Mouse (Mus musculus) cerebellum, adult 11 months (tissue): ENCODE results near the gene Inf2.

Experiments used
- DNase-seq: peaks from one replicate; pipeline ENCODE4 v3.0.0; 2022

The Inf2 gene

GRCm38 (mm10) chr12:112596454-112596853 lies 7.9 kb downstream of the Inf2 start:
- no peak for DNase-seq

GRCm38 (mm10) chr12:112596891-112597500 lies 8.4 kb downstream of the Inf2 start:
- no peak for DNase-seq

DNA sequence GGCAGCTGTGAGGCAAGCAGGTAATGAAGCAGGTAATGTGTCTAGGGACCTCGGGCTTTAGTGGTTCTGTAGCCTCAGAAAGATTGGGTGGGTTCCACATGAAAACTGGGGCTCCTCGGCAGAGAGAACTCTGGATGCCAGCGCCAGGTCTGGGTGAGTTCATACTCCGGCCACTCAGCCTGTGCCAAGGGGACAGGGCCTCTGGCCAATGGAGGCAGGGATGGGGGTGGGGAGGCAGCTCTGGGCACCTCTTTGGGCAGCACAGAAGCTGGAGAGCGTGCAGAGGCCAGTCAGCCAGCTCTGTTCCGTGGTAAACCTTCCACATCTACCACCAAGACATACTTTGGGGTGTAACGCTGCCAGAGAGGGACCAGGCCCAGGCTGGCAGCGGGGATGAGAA lies 9.0 kb downstream of the Inf2 start:
- DNase-seq: no peak

DNA sequence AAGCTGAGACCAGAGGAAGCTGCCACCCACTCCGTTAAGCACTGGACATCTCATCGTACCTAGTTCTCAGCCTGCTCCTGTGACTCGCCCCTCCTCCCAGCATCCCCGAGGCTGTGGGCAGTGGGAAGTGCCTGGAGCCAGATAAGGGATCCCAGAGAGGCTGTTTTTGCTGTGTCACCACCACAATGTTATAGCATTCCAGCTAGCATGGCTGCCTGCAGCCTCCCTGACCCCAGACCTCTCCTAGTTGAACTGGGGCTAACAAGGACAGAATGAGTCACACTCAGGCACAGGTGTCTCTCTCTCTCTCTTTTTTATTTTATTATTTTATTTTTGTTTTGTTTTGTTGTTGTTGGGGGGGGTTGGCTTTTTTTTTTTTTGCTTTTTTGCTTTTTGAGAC lies 10.6 kb downstream of the Inf2 start:
- DNase-seq: no peak

DNA sequence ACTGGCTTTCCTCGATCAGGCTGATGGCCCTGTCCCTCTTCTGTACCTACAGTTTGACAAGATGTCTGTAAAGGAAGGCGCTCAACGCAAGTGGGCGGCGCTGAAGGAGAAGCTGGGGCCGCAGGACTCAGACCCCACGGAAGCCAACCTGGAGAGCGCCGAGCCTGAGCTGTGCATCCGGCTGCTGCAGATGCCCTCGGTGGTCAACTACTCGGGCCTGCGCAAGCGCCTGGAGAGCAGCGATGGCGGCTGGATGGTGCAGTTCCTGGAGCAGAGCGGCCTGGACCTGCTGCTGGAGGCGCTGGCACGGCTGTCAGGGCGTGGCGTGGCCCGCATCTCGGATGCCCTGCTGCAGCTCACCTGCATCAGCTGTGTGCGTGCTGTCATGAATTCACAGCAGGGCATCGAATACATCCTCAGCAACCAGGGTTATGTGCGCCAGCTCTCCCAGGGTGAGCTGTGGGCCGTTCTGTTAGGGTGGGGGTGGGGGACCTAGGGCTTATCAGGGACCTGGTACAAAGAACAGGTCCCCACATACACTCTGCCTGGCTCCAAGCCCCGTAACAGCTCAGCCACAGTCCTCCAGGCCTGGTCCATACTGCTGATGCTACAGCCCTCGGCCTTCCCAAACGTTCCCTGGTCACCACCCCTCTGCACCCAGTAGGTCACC lies 11.5 kb downstream of the Inf2 start:
- DNase-seq: no peak

DNA sequence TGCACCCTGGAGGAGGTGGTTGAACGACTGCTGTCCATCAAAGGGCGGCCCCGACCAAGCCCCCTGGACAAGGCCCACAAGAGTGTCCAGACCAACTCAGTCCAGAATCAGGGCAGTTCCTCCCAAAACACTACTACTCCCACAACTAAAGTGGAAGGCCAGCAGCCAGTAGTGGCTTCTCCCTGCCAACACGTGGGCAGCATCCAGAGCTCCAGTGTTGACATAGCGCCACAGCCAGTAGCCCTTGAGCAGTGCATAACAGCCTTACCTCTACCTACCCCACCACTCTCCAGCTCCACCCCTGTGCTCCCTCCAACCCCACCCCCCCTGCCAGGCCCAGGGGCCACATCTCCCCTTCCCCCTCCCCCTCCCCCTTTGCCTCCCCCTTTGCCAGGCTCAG lies 15.4 kb downstream of the Inf2 start:
- no peak for DNase-seq

- DNase-seq: no peak
Measured at GRCm38 (mm10) chr12:112604709-112605649, 16.4 kb downstream of the Inf2 start.

GRCm38 (mm10) chr12:112605766-112606165 lies 17.2 kb downstream of the Inf2 start:
- peak; percentile 72 for DNase-seq

DNA sequence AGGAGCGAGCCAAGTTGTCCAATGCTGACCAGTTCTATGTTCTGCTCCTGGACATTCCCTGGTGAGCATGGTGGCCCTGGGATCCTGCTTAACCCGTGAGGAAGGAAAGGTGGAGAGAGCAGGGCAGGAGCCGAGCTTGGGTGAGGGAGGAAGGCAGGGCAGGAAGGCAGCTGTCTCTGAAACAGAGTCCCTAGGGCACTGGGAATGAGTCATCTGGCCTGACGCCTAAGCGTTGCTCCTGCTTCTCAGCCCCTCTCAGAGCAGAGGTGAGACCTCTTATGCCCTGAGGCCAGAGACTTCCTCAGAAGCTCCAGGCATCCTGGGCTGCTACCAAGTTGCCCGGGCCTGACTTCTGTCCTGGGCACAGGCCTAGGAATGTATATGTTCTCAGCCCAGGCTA lies 18.4 kb downstream of the Inf2 start:
- no peak for DNase-seq

GRCm38 (mm10) chr12:112609031-112609430 lies 20.4 kb downstream of the Inf2 start:
- no peak for DNase-seq

- no peak for DNase-seq
Measured at GRCm38 (mm10) chr12:112616668-112617067, 28.1 kb downstream of the Inf2 start.

DNA sequence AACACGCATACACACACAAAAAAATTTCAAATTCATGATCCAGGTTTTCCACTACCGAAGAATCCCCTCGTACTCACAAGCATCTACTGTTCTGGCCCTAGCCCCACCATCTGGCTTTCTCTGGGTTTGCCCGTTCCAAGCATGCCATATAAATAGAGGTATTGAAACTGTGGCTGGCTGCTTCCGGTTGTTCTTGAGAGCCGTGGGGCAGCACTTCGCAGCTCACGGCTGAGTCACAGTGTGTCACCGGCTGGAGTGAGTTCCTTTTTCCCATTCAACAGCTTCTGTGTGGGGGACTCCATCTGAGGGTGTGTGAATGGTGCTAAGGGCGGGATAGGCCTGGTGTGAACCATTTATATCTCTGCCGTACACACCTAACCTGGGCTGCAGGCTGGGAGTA lies 28.6 kb downstream of the Inf2 start:
- DNase-seq: no peak

GRCm38 (mm10) chr12:112617898-112618380 lies 29.4 kb downstream of the Inf2 start:
- no peak for DNase-seq

DNA sequence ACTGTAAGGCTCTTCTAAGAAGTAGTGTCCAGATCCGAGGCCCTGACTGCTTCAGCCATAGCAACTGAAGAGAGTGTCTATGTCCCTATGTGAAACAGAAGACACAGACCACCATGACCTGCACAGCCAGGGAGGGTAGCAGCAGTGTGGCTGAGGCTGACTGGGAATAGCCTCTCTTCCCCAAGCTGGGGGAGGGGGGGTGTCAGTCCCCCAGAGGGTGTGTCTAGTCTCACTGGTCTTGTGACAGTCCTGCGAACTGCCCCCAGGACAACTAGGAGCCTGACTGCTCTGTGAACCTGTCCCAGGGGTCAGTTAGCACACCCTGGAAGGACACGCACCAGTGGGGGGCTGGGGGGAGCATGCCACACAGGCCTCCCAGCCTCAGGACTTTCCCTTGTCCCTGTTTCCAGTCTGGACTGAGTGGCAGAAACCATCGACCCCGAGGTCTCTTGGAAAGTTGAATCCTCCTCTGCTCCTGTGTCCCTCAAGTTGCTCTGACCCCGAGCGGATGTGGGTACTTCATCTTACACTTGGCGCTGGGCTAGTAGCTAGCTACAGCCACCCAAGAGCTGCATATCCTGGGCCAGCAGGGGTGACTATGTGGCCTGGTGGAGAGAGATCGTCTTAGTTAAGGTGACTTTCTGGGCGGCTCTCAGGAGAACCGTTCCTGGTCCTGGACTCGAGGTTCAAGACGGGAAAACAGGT lies 30.5 kb downstream of the Inf2 start:
- DNase-seq: no peak

DNA sequence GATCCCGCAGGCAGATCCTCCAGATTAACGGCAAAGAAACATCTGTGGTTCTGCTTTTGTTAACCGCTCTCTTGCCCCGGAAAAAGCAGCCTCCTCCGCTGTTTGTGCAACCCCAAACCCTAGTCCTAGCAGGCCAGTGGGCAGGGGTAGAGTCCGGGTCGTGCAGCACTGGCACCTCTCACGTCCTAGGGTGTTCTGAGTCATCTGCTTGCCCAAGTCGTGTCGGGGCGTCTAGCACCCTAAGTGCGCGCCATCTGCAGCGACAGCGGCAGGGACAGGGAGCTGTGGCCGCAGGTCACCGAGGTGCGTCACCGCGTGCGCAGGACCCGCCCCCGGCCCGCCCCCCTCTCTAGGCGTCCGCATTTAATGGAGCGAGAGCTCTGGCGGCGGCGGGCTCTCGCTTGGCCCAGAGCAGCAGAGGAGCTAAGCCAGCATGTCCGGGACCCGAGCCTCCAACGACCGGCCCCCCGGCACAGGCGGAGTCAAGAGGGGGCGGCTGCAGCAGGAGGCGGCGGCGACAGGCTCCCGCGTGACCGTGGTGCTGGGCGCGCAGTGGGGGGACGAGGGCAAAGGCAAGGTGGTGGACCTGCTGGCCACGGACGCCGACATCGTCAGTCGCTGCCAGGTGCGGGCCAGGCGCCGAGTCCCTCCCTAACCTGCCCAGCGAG lies 31.2 kb downstream of the Inf2 start, which contains the start of gene Adssl1:
Gene Adssl1 (plus strand): TSS at position 360 of the 668 bp plus-strand sequence.
- peak; percentile 50 for DNase-seq

- DNase-seq: no peak
Measured at GRCm38 (mm10) chr12:112620354-112621061, 31.9 kb downstream of the Inf2 start.

DNA sequence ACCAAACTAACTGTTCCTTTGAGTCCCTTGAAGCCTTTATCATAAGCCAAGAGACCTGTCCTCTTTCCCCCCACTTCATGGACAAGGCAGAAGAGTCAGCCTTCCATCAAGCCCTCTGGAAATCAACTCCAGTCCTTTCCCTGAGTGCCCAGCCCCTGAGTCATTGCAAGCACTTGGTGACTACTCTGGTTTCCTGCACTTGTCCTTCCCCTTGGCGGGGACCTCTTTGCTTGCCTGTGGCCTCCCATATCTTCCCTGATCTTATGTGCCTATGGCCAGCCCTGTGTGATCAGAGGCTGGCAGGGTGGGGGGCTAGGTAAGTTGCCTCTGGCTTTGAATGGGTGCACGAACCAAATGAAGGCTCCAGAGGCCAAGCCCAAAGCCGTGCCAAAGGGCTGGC lies 33.3 kb downstream of the Inf2 start:
- DNase-seq: no peak

DNA sequence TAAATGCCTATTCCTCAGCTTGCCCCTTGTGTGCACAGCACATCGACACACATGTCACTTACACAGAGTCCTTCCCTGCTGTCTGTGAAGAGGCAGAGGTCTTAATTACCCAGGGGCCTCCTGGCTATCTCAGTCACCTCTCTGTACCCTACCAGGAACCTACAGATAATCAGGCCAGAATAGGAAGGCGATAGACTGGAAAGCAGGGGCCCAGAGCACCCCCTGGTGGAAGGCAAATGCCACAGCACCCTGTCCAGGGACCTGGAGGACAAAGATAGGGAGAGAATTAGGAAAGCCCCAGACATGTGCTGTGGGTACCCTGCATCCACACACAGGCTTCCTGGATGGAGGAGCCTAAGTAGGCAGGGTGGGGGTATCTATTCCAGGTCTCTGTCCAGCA lies 35.2 kb downstream of the Inf2 start:
- peak; percentile 55 for DNase-seq

GRCm38 (mm10) chr12:112625700-112626099 lies 37.1 kb downstream of the Inf2 start:
- DNase-seq: no peak

DNA sequence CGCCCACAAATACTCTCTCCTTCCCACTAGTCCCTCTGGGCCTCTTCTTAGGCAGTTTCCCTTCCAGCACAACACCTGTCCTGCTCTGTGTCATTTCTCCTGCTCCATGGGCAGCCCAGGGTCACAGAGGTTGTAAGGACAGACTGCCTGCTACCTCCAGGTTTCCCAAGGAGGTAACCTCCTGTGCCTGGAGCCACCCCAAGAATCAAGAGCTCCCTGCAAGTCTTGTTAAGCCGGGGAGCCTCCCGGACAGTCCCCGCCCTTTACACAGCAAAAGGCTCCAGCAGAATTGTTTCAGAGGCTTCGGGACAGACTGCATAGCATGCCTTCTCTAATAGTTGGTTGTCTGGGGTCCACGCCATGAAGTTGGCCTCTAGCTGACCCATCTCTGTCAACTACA lies 37.9 kb downstream of the Inf2 start:
- no peak for DNase-seq

DNA sequence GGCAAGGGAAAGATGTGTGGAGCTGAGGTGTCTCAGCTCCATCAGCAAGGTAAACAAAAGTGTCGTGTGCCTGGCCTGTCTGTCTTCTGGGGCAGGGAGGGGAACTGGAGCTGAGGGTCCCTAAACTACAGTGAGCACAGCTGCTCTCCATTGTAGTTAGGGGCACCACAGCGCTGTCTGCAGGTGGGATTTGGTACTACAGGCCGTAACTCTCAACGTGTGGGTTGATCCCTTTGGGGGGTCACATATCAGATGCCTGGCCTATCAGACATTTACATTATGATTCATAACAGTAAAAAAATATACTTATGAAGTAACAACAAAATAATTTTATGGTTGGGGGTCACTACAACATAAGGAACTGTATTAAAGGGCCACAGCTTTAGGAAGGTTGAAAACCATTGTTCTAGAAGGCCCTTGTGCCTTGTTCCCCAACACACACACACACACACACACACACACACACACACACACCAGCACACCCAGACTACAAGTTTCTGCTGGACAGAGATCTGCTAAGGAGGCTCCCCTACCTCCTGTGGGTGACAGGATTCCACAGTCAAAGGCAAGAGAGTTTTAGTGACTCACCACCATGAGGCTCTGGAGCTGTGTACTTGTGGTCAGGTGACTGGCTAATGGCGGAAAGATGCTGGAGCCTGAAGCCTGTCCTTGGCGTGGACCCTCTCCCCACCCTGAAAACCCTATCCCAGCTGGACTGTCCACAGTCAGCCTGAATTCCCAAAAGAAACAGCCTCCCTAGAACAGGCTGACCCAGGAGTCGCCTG lies 38.7 kb downstream of the Inf2 start:
- no peak for DNase-seq
